Mouse (Mus musculus) stomach, postnatal 0 days (tissue): ENCODE results near the gene Pcp4l1.

ENCODE experiments used
- CTCF ChIP-seq: IDR thresholded peaks from 2 replicates; pipeline ENCODE4 v1.5.1; 2016; ENCODE audit warnings: antibody characterized with exemption, low read depth, mild to moderate bottlenecking, moderate library complexity
- EP300 ChIP-seq: optimal IDR thresholded peaks from 2 replicates; pipeline ENCODE3; 2016; ENCODE audit warnings: antibody characterized with exemption

- TF ChIP-seq CTCF (no peak), EP300 (no peak)
Measured at GRCm38 (mm10) chr1:171124398-171124797, 71.7 kb downstream of the Pcp4l1 start.
